Mouse (Mus musculus) monocyte, adult 5-6 weeks (primary cell): ENCODE results near the gene Cblc. TPM values are rescaled to one million over a fixed set of nuclear protein-coding genes. Genes with fewer than 3 reads are reported as not detected.
"Not testable (repeated sequence)": the region's sequence is repeated elsewhere in the genome, so short reads cannot be mapped to it uniquely, and the experiment has no call there.

Experiments
- ATAC-seq: fragments of 153-309, 156-312 bp; replicated peaks from 2 replicates; pipeline ENCODE4 v1.8.0; 2017; ENCODE audit warnings: mild to moderate bottlenecking; ENCODE audit not compliant: low TSS enrichment, insufficient number of reproducible peaks, severe bottlenecking, poor library complexity, low FRiP score
- total RNA-seq: library from RNA; stranded (forward); fragments of 200-1000, 200-491, 200-594 nt; gene quantifications from 3 replicates; pipeline ENCODE4 v1.2.3, GENCODE M21; 2017

The Cblc gene
- total RNA-seq, 1 experiment from 2014 or later = not detected

DNA sequence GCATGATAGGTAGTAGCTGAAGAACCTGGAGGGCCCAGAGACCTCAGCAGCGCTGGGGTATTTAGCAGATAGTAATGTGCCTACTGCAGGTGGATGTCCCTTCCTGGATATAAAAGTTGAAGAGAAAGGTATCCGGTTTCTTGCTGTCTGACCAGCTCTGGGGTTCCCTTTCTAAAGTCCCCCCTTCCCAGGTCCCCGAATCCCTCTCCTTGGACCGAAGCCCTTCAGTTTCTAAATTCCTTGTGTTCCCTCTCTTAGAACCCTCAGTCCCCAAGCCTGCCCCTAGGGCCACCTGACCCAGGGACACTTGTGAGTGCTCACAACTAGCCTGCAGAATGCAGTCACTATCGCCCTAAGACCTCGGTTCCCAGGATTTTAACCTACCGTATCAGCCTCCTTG is 25.0 kb upstream of the Cblc start:
- ATAC-seq = no peak

DNA sequence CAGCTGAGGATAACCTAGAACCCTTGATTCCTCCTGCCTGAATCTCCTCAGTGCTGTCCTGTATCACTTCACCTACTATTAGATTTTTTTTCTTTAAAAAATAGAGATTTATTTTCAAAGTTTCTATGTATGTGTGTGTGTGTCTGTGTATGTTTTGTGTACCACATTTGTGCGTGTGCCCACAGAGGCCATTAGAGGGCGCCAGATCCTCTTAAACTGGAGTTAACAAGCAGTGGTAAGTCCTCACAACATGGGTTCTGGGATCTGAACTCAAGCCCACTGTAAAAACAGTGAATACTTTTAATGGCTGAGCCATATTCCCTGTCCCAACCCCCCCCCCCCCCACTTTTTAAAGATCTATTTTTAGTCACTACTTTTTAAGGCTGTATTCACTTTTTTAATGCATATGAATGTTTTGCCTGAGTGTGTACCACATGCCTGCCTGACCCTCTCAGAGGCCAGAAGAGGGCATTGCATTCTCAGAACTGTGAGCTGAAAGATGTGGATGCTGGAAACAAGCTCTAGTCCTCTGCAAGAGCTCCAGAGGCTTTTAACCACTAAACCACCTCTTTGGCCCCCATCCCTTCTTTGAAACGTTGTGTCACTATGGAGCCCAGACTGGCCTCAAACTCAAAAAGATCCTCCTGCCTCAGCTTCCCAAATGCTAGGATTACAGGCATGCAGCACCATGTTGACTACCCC is 23.9 kb upstream of the Cblc start:
- ATAC-seq = no peak

DNA sequence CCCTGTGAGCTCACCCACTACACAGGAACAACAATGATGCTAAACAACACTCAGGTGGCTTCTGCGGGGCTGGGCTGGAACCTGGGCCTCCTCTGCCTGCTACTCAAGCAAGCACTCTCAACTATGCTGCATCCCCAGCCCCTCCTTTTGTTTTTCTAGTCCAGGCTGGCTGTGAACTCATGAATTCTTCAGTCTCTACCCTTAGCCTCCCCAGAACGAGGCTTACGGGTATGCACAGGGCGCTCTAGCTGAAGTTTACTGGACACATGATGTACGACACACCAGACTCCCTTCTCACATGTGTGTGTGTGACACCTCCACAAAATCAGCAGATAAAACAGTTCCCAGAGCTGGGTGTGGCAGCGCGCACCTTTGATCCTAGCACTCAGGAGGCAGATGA is 22.3 kb upstream of the Cblc start:
- no peak for ATAC-seq

DNA sequence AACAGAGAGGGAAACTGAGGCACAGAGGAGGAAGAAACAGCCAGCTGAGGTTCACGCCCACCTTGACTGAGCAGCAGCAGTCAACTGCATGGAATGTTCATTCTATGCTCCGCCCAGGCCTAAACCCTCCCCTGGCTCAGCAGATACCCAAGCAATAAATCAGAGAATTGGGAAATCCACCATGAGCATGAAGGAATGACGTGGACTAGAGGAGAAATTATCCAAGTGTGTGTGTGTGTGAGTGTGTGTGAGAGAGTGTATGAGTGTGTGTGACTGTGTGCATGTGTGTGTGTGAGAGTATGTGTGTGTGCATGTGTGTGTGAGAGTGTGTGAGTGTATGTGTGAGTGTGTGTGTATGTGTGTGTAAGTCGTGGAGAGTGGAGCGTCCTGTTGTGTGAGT is 21.8 kb upstream of the Cblc start:
- no peak for ATAC-seq

DNA sequence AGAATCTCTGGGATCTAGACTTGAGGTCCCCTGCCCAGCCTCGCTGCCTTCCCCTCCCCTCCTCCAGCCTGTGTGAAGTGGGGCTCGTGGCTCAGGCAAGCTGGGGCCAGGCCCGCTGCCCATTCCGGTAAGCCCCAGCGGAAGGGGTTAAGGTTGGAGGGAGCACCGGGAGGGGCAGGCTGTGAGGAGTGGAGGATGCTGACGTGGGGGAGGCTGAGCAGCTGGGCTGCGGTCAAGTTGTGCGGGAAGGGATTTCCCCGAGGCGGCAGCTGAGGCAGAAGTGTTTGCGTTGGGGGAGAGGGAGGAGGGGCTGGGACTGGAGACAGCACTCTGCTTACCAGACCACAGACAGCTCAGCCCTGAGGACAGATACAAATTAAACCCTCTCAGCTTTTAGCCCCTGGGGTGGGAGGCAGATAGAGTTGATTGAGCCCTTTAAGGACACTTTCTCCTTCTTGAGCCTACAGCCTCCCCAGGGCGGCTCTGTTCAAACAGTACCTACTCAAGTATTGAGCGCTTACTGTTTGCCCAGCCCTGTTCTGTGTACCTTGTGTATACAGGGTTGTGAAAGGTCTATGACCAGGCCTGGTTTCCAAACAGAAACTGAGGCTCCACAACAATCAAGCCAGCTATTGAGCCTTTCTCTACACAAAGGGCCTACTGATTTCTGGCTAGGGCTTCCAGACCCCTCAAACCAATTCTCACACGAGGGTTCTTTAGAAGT is 20.9 kb upstream of the Cblc start:
- ATAC-seq = peak; percentile 83

DNA sequence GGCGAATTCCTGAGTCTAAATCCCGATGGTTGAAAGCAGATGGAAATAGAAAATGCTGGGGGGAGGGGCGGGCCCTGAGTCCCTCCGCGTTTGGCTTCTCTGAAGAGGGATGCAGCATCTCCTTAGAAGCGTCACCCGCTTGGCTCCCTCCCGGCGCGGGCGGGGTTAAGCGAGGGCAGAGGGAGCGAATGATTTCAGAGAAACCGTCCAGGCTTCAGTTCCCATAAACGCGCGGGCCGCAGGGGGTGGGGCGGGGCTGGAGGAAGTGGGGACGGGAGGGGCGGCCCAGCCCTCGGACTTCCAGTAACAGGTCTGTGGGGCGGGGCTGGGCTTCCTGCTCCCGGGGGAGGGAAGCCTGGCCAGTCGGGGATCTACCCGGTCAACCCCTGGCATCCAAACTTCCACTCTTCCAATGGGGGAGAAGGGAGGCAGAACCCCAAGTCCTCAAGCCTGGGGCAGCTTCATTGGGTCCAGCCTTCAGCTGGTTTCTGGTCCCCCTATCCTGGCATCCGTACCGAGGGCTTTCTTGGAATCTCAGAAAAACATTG is 19.7 kb upstream of the Cblc start:
- peak; percentile 60 for ATAC-seq

DNA sequence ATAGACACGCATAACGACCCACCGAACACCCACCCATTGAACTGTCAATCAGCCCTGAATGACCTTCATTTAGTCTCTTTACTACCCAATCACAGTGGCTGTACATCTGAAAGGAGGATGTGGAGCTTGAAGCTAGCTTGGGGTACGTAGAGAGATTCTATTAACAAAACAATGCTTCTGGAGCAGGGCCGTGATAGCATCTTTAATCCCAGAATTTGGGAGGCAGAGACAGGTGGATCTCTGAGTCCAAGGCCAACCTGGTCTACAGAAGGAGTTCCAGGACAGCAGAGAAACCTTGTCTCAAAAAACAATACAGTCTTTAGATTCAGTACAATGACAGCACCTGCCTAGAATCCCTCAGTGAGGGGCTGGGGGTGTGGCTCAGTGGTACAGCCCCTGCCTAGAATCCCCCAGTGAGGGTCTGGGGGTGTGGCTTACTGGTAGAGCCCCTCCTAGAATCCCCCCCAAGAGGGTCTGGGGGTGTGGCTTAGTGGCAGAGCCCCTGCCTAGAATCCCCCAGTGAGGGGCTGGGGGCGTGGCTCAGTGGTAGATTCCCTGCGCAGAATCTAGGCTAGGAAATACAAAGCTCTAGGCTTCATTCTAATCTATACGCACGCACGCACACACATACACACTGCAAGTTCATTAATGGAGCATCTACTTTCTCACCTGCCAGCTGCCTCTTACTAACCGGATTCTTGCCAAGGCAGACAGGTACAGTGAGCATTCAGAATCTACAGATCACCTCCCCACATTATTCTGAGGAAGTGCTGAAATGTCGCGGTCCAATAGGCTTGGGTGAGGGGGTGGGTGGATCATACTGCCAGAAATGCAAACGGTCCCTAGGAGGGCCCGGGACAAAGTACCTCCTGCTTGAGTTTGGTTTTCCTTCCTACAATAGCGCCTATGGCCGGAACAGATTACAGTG is 19.0 kb upstream of the Cblc start:
- ATAC-seq = no peak

DNA sequence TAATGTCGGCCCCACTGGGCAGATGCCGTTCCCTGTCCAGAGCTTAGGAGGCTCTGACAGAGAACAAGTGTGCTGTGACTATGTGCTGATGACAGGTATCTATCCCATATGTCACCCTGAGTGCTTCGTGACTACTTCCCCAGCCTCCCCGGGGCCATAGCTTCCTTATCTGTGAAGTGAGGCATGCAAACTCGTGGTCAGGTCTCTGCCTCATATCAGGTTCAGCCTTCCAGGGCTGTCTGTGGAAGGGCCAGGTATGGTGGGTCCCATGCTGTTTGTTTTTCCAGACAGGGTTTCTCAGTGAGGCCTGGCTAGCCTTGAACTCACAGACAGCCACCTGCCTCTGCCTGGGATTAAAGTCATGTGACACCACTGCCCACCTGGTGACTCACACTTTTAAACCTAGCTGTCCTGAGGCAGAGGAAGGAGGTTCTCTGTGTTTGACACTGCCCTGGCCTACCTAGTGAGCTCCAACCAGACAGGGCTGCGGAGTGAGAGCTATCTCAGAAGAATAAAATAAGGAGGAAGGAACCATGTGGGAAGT is 17.0 kb upstream of the Cblc start:
- ATAC-seq = no peak

DNA sequence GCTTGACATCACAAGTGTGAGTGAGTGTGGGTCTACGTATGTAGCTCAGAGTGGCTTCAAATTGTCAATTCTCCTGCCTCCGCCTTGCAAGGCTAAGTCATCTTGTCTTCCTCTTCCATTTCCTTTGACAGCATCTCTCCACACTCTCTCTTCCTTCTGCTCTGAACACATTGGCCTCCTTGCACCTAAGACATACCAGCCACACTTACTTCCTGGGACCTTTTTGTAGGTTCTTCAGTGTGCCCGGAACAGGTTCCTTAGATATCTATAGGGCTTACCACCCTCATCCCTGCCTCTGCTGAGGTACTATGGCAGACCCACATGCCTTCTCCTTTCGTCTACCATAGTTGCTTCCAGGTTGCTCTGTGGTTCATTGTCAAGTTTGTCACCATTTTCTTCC is 16.6 kb upstream of the Cblc start:
- ATAC-seq = no peak

DNA sequence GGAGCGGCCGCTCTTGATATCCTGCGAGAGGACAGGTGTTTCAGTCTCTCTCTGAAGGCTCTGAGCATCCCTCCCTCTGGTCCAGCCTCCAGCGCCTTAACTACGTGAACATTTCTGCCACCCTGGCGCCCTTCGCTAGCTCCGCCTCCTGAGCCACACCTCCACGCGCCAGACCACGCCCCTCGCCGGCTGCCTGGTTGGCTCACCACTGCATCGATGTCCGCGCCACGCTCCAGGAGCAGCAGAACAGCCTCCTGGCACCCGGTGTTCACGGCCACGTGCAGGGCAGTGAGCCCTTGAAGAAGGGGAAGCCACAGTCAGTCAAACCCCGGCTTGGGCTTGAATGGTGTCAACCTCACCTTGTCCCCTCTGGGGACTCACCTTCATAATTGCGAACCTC is 14.5 kb upstream of the Cblc start:
- ATAC-seq = no peak

DNA sequence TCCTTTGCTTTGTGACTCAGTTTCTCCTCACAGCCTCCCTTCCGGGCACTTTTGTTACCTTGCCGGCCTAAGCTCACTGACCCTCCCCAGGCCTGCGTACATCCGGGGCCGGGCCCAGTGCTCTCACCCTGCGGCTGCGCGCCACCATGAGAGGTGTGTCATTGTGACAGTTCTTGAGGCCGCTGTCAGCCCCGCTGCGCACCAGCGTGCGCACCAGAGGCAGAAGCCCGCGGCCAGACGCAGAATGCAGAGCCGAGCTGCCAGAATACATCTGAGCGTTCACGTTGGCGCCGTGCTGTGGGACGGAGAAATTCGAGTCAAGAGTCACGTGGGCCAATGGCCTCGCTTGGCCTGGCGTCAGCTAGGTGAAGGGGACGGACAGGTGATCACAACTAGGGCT is 12.8 kb upstream of the Cblc start:
- ATAC-seq = no peak

DNA sequence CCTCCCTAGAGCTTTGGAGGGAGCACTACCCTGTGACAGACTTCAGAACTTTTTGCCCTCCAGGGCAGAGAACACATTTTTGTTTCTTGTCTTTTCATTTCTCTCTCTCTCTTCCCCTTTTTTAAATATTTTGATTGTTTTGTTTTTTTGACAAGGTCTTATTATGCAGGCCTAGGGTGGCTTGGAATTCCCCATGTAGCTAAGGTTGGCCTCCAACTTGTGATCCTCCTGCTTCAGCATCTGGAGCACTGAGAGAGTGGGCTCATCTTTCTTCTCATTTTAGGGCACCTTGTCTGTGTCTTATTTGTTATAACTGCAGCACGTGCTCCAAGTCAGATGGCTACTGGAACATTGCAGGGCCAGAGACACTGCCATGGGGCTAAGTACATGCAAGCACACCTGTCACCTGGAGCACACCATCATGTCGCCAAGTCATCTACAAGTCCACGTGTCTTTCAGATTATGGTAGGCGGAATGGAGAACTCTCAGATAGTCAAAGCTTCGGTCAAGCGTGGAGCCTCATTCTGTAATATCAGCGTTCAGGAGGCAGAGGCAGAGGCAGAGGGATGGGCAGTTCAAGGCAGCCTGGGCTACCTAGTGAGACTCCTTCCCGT is 9.9 kb upstream of the Cblc start:
- no peak for ATAC-seq

DNA sequence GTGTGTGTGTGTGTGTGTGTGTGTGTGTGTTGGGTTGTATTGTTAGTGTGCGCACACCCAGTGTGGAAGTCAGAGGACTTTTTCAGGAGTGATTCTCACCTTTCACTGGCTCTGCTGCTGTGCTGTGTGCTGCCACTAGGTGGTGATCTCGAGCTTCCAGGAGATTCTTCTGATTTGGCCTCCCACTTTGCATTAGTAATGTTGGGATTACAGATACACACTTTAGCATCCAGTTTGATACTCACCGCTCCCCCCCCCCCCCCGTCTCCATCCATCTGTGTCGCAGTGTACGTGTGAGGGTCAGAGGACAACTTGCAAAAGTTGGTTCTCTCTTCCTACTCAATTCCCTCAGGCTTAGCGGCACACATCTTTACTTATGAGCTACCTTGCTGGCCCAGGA is 6.4 kb upstream of the Cblc start:
- ATAC-seq = peak; percentile 74; the same call in 1 of the 2 replicates

DNA sequence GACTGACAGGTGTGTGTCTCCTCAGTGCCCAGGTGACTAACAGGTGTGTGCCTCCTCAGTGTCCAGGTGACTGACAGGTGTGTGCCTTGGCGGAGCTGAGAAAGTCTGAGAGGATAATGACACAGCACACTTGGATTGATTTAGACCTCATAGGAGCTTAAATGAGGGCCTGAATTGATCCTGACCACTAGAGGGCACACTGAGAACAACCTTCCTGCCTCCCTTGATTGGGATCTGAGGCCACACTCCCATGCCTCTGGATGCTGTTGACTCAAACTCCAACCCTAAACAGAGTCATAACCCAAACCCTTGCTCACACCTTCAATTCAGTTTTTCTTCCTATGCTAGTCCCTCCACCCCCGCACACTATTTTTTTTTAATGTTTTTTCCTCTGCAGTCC is 4.2 kb upstream of the Cblc start:
- ATAC-seq = peak; percentile 40; the same call in 1 of the 2 replicates

DNA sequence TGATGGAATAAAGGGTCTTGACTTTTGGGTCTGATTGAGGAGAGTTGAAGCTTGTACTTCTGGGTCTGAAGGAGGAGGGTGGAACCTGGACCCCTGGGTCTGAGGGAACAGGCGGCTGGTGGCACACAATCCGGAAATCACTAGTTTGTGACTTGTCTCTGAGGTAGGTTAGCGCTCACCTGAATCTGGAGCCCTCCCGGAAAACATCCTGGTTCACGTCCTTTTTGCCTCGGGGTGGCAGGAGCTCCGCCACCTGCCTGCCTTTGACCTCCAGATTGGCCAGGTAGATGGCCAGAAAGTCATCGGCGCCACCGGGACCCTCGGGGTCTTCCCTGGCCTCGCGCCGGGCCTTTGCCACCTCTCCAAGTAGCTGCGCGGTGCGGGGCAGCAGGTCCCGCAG is 355 bp downstream of the Cblc start:
- no peak for ATAC-seq

DNA sequence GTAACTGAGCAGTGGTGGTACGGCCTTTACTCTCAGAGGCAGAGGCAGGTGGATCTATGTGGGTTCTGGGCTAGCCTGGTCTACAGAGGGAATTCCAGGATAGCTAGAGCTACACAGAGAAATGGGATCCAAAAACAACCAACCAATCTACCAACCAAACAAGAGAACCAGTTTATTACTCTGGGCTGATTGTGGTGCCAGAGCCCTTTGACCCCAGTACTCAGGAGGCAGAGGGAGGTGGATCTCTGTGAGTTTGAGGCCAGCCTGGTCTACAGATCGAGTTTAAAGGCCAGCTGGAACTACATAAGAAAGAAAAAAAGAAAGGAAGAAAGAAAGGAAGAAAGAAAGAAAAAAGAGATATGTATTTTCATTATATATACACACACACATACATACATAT is 1.4 kb downstream of the Cblc start:
- no peak for ATAC-seq

DNA sequence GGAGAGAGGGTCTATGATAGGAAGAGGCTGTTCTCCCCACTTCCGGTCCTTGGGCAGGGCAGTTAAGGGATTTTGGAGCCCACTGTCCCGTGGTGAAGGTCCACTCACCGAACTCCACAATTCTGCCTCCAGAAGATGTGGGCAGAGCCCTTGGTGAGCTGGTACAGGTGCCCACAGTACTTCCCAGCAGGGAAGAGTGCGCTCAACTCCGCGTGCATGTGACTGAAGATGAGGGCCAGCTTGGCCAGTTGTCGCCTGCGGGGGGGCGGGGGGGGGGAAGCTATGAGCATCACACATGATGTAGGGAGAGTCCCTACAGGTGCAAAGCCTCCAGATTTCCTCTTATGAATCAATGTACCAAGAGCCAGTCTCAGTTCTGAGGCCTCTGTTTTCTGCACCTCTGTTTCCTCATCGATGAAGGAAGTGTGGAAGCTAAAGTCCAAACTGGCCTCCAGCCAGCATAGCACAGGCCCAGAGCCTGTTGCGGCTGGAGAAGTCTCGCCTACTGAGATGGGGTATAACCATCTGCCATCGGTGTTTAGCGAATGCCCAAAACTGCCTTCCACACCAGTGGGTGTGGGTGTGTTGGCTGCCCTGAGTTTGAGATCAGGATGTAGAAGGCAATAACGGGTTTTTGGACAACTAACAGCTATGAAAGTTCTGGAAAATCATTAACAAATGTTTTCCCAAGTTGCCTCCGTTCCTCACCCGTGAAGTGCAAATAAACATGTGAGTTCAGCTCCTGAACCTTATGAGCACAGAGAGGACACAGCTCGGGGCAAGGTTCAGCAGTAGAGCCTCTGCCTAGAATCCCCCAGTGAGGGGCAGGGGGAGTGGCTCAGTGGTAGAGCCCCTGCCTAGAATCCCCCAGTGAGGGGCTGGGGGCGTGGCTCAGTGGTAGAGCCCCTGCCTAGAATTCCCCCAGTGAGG is 3.6 kb downstream of the Cblc start:
- ATAC-seq = no peak

DNA sequence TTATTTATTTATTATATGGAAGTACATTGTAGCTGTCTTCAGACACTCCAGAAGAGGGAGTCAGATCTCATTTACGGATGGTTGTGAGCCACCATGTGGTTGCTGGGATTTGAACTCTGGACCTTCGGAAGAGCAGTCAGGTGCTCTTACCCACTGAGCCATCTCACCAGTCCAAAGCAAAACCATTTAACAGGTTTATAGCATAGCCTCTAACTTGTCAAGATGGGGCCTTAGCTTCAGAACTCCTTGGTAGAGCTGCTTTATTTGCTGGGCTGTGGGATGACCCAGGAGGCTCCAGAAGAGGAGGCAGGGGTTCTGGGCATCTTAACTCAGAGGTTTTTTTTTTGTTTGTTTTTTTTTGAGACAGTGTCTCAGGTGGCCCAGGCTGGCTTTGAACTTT is 5.1 kb downstream of the Cblc start:
- not testable (repeated sequence) for ATAC-seq
